Mouse (Mus musculus) CH12.LX (cell line): Measurements from ENCODE around the gene Clasrp. TPM values are rescaled to one million over a fixed set of nuclear protein-coding genes. Genes with fewer than 3 reads are reported as not detected.
A peak's percentile ranks its signal among the peaks of the same experiment; 100 is the strongest.

Experiments
- DNase-seq: peaks from one replicate; pipeline ENCODE4 v3.0.0-alpha.2; 2013; ENCODE audit errors: extremely low read depth
- H3K27ac ChIP-seq: 2 replicates; pipeline ENCODE4 v1.5.1; 2012; ENCODE audit warnings: low read depth, mild to moderate bottlenecking, control low read depth, moderate library complexity; ENCODE audit not compliant: insufficient read depth
- H3K27me3 ChIP-seq: replicated peaks from 2 replicates; pipeline ENCODE3; 2012; ENCODE audit warnings: inconsistent platforms
- H3K36me3 ChIP-seq, 2 experiments: replicated peaks in 1 of 2; 2 replicates each; pipeline versions ENCODE3 to v1.6.1; 2012; ENCODE audit warnings: inconsistent platforms in 1 of 2, low read length in 1 of 2, mild to moderate bottlenecking in 1 of 2, mixed read lengths in 1 of 2, moderate library complexity in 1 of 2; ENCODE audit not compliant: control insufficient read depth in 1 of 2, insufficient read depth in 1 of 2
- H3K4me1 ChIP-seq, 2 experiments: 2 replicates each; pipeline ENCODE4 v1.6.1; 2012; ENCODE audit warnings: inconsistent platforms in 1 of 2, moderate library complexity in 1 of 2; ENCODE audit not compliant: insufficient read depth in 2 of 2, control insufficient read depth in 1 of 2
- H3K4me2 ChIP-seq: 2 replicates; pipeline ENCODE4 v1.6.1; 2012; ENCODE audit warnings: low read depth, mild to moderate bottlenecking, control low read depth; ENCODE audit not compliant: poor library complexity, insufficient read depth, severe bottlenecking
- H3K4me3 ChIP-seq, 3 experiments: fragments of 150-350 bp in 1 of 3; sonication (generic) in 1 of 3; replicated peaks in 1 of 3; 2 replicates each; pipeline versions ENCODE3 to v1.5.1; 2011 to 2012; ENCODE audit warnings: low read depth in 2 of 3, low read length in 2 of 3, mild to moderate bottlenecking in 2 of 3, moderate library complexity in 2 of 3, control low read depth in 1 of 3, improper control_type of control experiment in 1 of 3, inconsistent platforms in 1 of 3, mixed read lengths in 1 of 3; ENCODE audit not compliant: poor library complexity in 1 of 3
- H3K79me2 ChIP-seq: replicated peaks from 2 replicates; pipeline ENCODE4 v1.6.1; 2012; ENCODE audit warnings: mild to moderate bottlenecking, moderate library complexity; ENCODE audit not compliant: control insufficient read depth, poor library complexity, insufficient read depth, severe bottlenecking; ENCODE audit errors: extremely low read depth
- H3K9ac ChIP-seq: 2 replicates; pipeline ENCODE4 v1.6.1; 2012; ENCODE audit warnings: low read depth, mild to moderate bottlenecking, control low read depth, moderate library complexity; ENCODE audit not compliant: insufficient read depth
- H3K9me3 ChIP-seq: replicated peaks from 2 replicates; pipeline ENCODE3; 2012; ENCODE audit warnings: low read length, inconsistent platforms, mixed read lengths
- CTCF ChIP-seq, 2 experiments: IDR thresholded peaks in 1 of 2; conservative IDR thresholded peaks in 1 of 2; 2 replicates each; pipeline ENCODE4 v1.5.1; 2011 to 2012; ENCODE audit warnings: low read depth in 2 of 2, low read length in 2 of 2, improper control_type of control experiment in 1 of 2, inconsistent platforms in 1 of 2, mild to moderate bottlenecking in 1 of 2, moderate library complexity in 1 of 2
- E2F4 ChIP-seq: IDR thresholded peaks from 2 replicates; pipeline ENCODE4 v1.6.1; 2011; ENCODE audit warnings: low read depth, low read length, improper control_type of control experiment; ENCODE audit not compliant: insufficient replicate concordance
- EP300 ChIP-seq: IDR thresholded peaks from 2 replicates; pipeline ENCODE4 v1.6.1; 2011; ENCODE audit warnings: low read length, improper control_type of control experiment
- GABPA ChIP-seq: IDR thresholded peaks from 2 replicates; pipeline ENCODE4 v1.6.1; 2012; ENCODE audit warnings: low read depth, low read length, improper control_type of control experiment, inconsistent platforms; ENCODE audit not compliant: insufficient replicate concordance
- KAT2A ChIP-seq: IDR thresholded peaks from 2 replicates; pipeline ENCODE4 v1.6.1; 2012; ENCODE audit warnings: low read length, improper control_type of control experiment, inconsistent platforms; ENCODE audit not compliant: insufficient replicate concordance
- MYC ChIP-seq: IDR thresholded peaks from 2 replicates; pipeline ENCODE4 v1.6.1; 2011; ENCODE audit warnings: low read depth, mild to moderate bottlenecking, improper control_type of control experiment, low read length
- RAD21 ChIP-seq: IDR thresholded peaks from 2 replicates; pipeline ENCODE4 v1.6.1; 2011; ENCODE audit warnings: low read depth, mild to moderate bottlenecking, low read length, improper control_type of control experiment, moderate library complexity
- RCOR1 ChIP-seq: conservative IDR thresholded peaks from 2 replicates; pipeline ENCODE4 v1.6.1; 2012; ENCODE audit warnings: low read depth, mild to moderate bottlenecking, inconsistent platforms, low read length, improper control_type of control experiment
- SMC3 ChIP-seq: IDR thresholded peaks from 2 replicates; pipeline ENCODE4 v1.6.1; 2011; ENCODE audit warnings: low read depth, low read length, improper control_type of control experiment
- UBTF ChIP-seq: IDR thresholded peaks from 2 replicates; pipeline ENCODE4 v1.6.1; 2012; ENCODE audit warnings: low read depth, mild to moderate bottlenecking, inconsistent platforms, low read length, improper control_type of control experiment, moderate library complexity
- ZC3H11A ChIP-seq: IDR thresholded peaks from 2 replicates; pipeline ENCODE4 v1.6.1; 2012; ENCODE audit warnings: low read depth, mild to moderate bottlenecking, inconsistent platforms, low read length, improper control_type of control experiment
- dilution Hi-C: fragments of 300-500 bp; cut with MboI; formaldehyde crosslinking; loops from 2 replicates; pipeline ENCODE4 v1.14.3; 2020; ENCODE audit warnings: low sequenced_read_pairs; ENCODE audit not compliant: extremely low pct_unique_long_range_greater_than_20kb, extremely low pct_ligation_motif_present
- in situ Hi-C: fragments of 300-500 bp; cut with MboI; formaldehyde crosslinking; loops from 3 replicates; pipeline ENCODE4 v1.14.3; 2019; ENCODE audit warnings: low sequenced_read_pairs, low pct_ligation_motif_present, low pct_unique_long_range_greater_than_20kb, mixed read lengths
- polyA plus RNA-seq: library from polyadenylated mRNA; unstranded; fragments of >175 nt; gene quantifications from 2 replicates; pipeline ENCODE4 v1.2.1, GENCODE M21; 2012; ENCODE audit warnings: low read depth; ENCODE audit not compliant: insufficient read length
- total RNA-seq, 2 experiments: library from RNA; depleted of rRNA; stranded (reverse); fragments of 300-350 nt in 1 of 2; fragments of >200 nt in 1 of 2; gene quantifications; 2 replicates each; pipeline ENCODE4 v1.2.3; 2012 to 2014

Gene Clasrp
- total and polyA plus RNA-seq, 3 experiments = 14.5 to 59.4 (median 45.4) TPM

- H3K79me2 ChIP-seq = no peaks in the 10 kb centered on the region
- DNase-seq = peak; percentile 65
- TF ChIP-seq UBTF (no peak), GABPA (no peak), RAD21 (peak; percentile 47), E2F4 (no peak), SMC3 (peak; percentile 56), CTCF (conservative IDR thresholded peaks at IDR 0.05 in 1 of 2, IDR thresholded peaks at IDR 0.05 in 1 of 2; ENCODE audit: low read depth in 2 of 2, low read length in 2 of 2) (peak; percentile 60 to 70)
- no peak overlapping the region for H3K9ac ChIP-seq
- dilution Hi-C loops (no loop called here), in situ Hi-C loops (no loop called here)
- peaks cover 72 to 98% of the 10 kb centered on the region in 2 experiments for H3K36me3 ChIP-seq
- peaks cover 7% of the 10 kb centered on the region for H3K9me3 ChIP-seq
- H3K4me2 ChIP-seq = no peak overlapping the region
- H3K27ac ChIP-seq = no peak overlapping the region
- H3K4me1 ChIP-seq = peaks cover 5 to 21% of the 10 kb centered on the region in 2 experiments
- no peaks in the 10 kb centered on the region for H3K27me3 ChIP-seq
- no peak overlapping the region for H3K4me3 ChIP-seq
Observed at GRCm38 (mm10) chr7:19619004-19619801, 14.9 kb upstream of the Clasrp start.

GRCm38 (mm10) chr7:19615036-19615577, 10.8 kb upstream of the Clasrp start:
- DNase-seq = peak; percentile 64
- dilution Hi-C loops = no loop called here

GRCm38 (mm10) chr7:19610969-19611368, 6.7 kb upstream of the Clasrp start:
- dilution Hi-C loops = no loop called here
- in situ Hi-C loops = no loop called here
- Histone ChIP-seq H3K79me2 (no peaks in the 10 kb centered on the region), H3K9me3 (peaks cover 15% of the 10 kb centered on the region), H3K4me3 (no peak overlapping the region), H3K4me2 (no peak overlapping the region), H3K27me3 (no peaks in the 10 kb centered on the region), H3K27ac (no peak overlapping the region), H3K4me1 (peaks cover 5 to 29% of the 10 kb centered on the region in 2 experiments), H3K36me3 (peaks cover 80 to 93% of the 10 kb centered on the region in 2 experiments), H3K9ac (no peak overlapping the region)
- no peak for DNase-seq
- TF ChIP-seq ZC3H11A (no peak), CTCF (conservative IDR thresholded peaks at IDR 0.05 in 1 of 2, IDR thresholded peaks at IDR 0.05 in 1 of 2; ENCODE audit: low read depth in 2 of 2, low read length in 2 of 2) (peak in 1 of 2 experiments; percentile 20; a peak in 1 of 4 replicates), MYC (no peak)

More at GRCm38 (mm10) chr7:19615036-19615577, 10.8 kb upstream of the Clasrp start:
- Histone ChIP-seq H3K9ac (no peak overlapping the region), H3K27ac (peak overlapping the region; percentile 29; the same call in 1 of the 2 replicates), H3K9me3 (peaks cover 22% of the 10 kb centered on the region), H3K4me1 (peaks cover 5 to 32% of the 10 kb centered on the region in 2 experiments), H3K79me2 (no peaks in the 10 kb centered on the region), H3K27me3 (no peaks in the 10 kb centered on the region), H3K4me3 (no peak overlapping the region), H3K4me2 (no peak overlapping the region), H3K36me3 (peaks cover 86 to 97% of the 10 kb centered on the region in 2 experiments)
- in situ Hi-C loops = no loop called here
- TF ChIP-seq EP300 (peak; percentile 29; the same call in 1 of the 2 replicates), KAT2A (no peak), RCOR1 (no peak)
- TF ChIP-seq, all 38 proteins: peak for 1
